26 mouse cellular contexts compared by ENCODE assay signal in genomic region chr4:83312336-83312735, GRCm38 (mm10). TPM values are rescaled to one million over a fixed set of nuclear protein-coding genes. Genes with fewer than 3 reads are reported as not detected.
DNase-seq lines count a peak whose midpoint lies in the region; TF ChIP-seq lines count a peak whose summit lies in the region.
"Had no signal": no experiment of that assay in that cellular context is flagged by ENCODE, and none has a peak within 500 bp of the region (broad histone marks: within the 10 kb centered on the region; RNA-seq: fewer than 3 reads in every experiment).

No protein-coding gene starts in this region.

- TF ChIP-seq POLR2A in heart, adult 2 months (IDR thresholded peaks at IDR 0.05; ENCODE audit: insufficient read depth, low read depth, low read length): no peak
- no peak for TF ChIP-seq POLR2A in kidney, adult 2 months (IDR thresholded peaks at IDR 0.05; ENCODE audit: low read depth, low read length)

- H3K27me3 ChIP-seq in heart, adult 2 months (ENCODE audit: control insufficient read depth, insufficient read depth, low read length): no peaks in the 10 kb centered on the region
- no peaks in the 10 kb centered on the region for H3K27me3 ChIP-seq in kidney, adult 2 months (replicated peaks; ENCODE audit: control insufficient read depth, insufficient read depth, low read length)
- H3K27me3 ChIP-seq: embryonic facial prominence, embryonic 15.5 days; forebrain, embryonic 12.5 days; heart, embryonic 15.5 days; intestine, embryonic 15.5 days; liver, embryonic 15.5 days; midbrain, embryonic 15.5 days had no signal

- no peak overlapping the region for H3K9ac ChIP-seq in heart, adult 2 months (ENCODE audit: low read depth, low read length)
- H3K9ac ChIP-seq: embryonic facial prominence, embryonic 15.5 days; forebrain, embryonic 12.5 days; forebrain, postnatal 0 days; heart, embryonic 15.5 days; intestine, embryonic 15.5 days; liver, embryonic 15.5 days; lung, embryonic 14.5 days; midbrain, embryonic 15.5 days had no signal

- peaks cover 9% of the 10 kb centered on the region for H3K36me3 ChIP-seq in heart, adult 2 months (ENCODE audit: control insufficient read depth, insufficient read depth, low read length)
- H3K36me3 ChIP-seq in kidney, adult 2 months (ENCODE audit: control insufficient read depth, insufficient read depth, low read length): no peaks in the 10 kb centered on the region
- H3K36me3 ChIP-seq: embryonic facial prominence, embryonic 10.5 days; embryonic facial prominence, embryonic 15.5 days; forebrain, embryonic 12.5 days; G1E; heart, embryonic 15.5 days; hindbrain, embryonic 10.5 days; intestine, embryonic 15.5 days; liver, embryonic 15.5 days; midbrain, embryonic 15.5 days had no signal

- TF ChIP-seq CTCF in heart, adult 2 months (IDR thresholded peaks at IDR 0.05): peak; percentile 15; the same call in 1 of the 2 replicates
- TF ChIP-seq CTCF in kidney, adult 2 months (conservative IDR thresholded peaks at IDR 0.05; ENCODE audit: insufficient read depth, insufficient read length, low read depth, low read length): no peak

- no peak overlapping the region for H3K4me3 ChIP-seq in heart, adult 2 months
- no peak overlapping the region for H3K4me3 ChIP-seq in kidney, adult 2 months (ENCODE audit: insufficient read depth, low read depth, low read length)
- H3K4me3 ChIP-seq: embryonic facial prominence, embryonic 10.5 days; embryonic facial prominence, embryonic 15.5 days; forebrain, embryonic 12.5 days; heart, embryonic 15.5 days; hindbrain, embryonic 10.5 days; intestine, embryonic 15.5 days; liver, embryonic 15.5 days; midbrain, embryonic 15.5 days had no signal

- H3K4me1 ChIP-seq in heart, adult 2 months (ENCODE audit: control insufficient read depth, insufficient read depth, low read length): peaks cover 36% of the 10 kb centered on the region
- peaks cover 27% of the 10 kb centered on the region for H3K4me1 ChIP-seq in kidney, adult 2 months (ENCODE audit: control insufficient read depth, insufficient read depth, low read length)
- H3K4me1 ChIP-seq: forebrain, embryonic 12.5 days; midbrain, embryonic 15.5 days had no signal

- no peaks in the 10 kb centered on the region for H3K79me2 ChIP-seq in heart, adult 2 months (replicated peaks; ENCODE audit: control insufficient read depth, insufficient read depth, low read length)

- 47% methylated on average over 4 of the region's 4 CpGs for whole genome bisulfite sequencing in heart, adult 2 months
- 61% methylated on average over 4 of the region's 4 CpGs for WGBS in kidney, adult 2 months

- H3K27ac ChIP-seq in heart, adult 2 months: peak overlapping the region; percentile 15; the same call in 1 of the 2 replicates
- no peak overlapping the region for H3K27ac ChIP-seq in kidney, adult 2 months (ENCODE audit: insufficient read depth, low read depth, low read length)
- H3K27ac ChIP-seq: embryonic facial prominence, embryonic 10.5 days; embryonic facial prominence, embryonic 15.5 days; forebrain, embryonic 12.5 days; heart, embryonic 15.5 days; hindbrain, embryonic 10.5 days; intestine, embryonic 15.5 days; liver, embryonic 15.5 days; midbrain, embryonic 15.5 days had no signal

- DNase-seq in heart, adult 2 months: peak in 1 of 2 experiments; percentile 44
- no peak for DNase-seq in heart, postnatal 25 days (ENCODE audit: low spot score)
- peak; percentile 47 for DNase-seq in kidney, postnatal 10 days
- no peak for DNase-seq in kidney, adult 2 months
- peak; percentile 24 to 30 for DNase-seq in right cerebral cortex, postnatal 10 days (ENCODE audit: low spot score in 2 of 2)
- no peak for DNase-seq in right cerebral cortex, postnatal 14 days
- DNase-seq in liver: no peak
- DNase-seq: adrenal gland, postnatal 14 days; B cell, adult 2 months; cerebellum, adult 18-20 months; forebrain, postnatal 0 days; kidney, postnatal 36 days; layer of hippocampus, postnatal 36 days; lung, embryonic 14.5 days; lung, postnatal 14 days; right cerebral cortex, adult 18-20 months; thymus, postnatal 4 days had no signal

- TF ChIP-seq EP300 in heart, adult 2 months (IDR thresholded peaks at IDR 0.05; ENCODE audit: insufficient read depth, low read depth, low read length): 0 out of 2 replicates have a peak, but pooled peaks have one; percentile 19

- intact Hi-C loops in heart, adult 2 months (cut with DNase I): no loop called here
- intact Hi-C loops in heart, postnatal 25 days (cut with DNase I): no loop called here

RNA-seq across cellular contexts. Expression of gene Ttc39b, which starts 11.7 kb away (rescaled TPM):
- 10 to 100 TPM; 16.2 to 21.9 TPM for total RNA-seq in heart, adult 2 months (2021)
- polyA plus RNA-seq in heart, adult 2 months (2012; rRNA removed): 3.8 and 7.4 TPM in 2 replicates
- total RNA-seq in heart, postnatal 25 days (2021): 10 to 100 TPM; 14.1 to 15.9 TPM
- polyA plus RNA-seq in kidney, adult 2 months (2012; rRNA removed): 2.0 and 2.5 TPM in 2 replicates
- polyA plus RNA-seq: G1E had no signal

Comparison
In these comparisons a context has a peak if more than half of its experiments do, and no peak if none do; other contexts are left out.
1. DNase-seq: peak in kidney, postnatal 10 days (single experiment) and right cerebral cortex, postnatal 10 days (2 of 2); none in heart, postnatal 25 days (single experiment), kidney, adult 2 months (single experiment), right cerebral cortex, postnatal 14 days (single experiment) and liver (single experiment).